Mouse (Mus musculus): ENCODE data around the gene Smg1.

Gene Smg1

GRCm38 (mm10) chr7:118243453-118244385 is at the start of gene Smg1:
Gene Smg1, minus strand, starts transcription at chr7:118243670.
- in situ Hi-C loops (cut with MboI; ENCODE audit: low pct_unique_long_range_greater_than_20kb in 1 of 2, low sequenced_read_pairs in 2 of 2, unreplicated experiment in 1 of 2), result no loop called here

DNA sequence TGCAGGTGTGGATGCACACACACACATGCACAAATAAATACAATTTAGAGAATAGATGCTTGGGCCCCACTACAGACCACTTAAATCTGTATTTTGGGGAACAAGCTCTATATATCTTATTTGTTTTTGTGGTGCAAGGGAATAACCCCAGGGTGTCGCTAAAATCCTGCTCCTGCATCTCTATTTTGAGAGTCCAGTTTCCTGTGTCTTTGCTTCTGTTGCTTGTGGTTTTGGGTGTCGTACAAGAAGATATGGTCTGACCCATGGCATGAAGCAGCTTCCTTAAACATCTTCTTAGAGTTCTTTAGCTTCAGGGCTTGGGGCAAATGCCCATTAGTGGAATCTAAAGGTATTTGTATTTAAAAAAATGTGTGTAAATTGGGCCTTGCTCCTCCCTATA is 39.7 kb upstream of the Smg1 start:
- in situ Hi-C loops (cut with MboI; ENCODE audit: low pct_unique_long_range_greater_than_20kb in 1 of 2, low sequenced_read_pairs in 2 of 2, unreplicated experiment in 1 of 2), result no loop called here

DNA sequence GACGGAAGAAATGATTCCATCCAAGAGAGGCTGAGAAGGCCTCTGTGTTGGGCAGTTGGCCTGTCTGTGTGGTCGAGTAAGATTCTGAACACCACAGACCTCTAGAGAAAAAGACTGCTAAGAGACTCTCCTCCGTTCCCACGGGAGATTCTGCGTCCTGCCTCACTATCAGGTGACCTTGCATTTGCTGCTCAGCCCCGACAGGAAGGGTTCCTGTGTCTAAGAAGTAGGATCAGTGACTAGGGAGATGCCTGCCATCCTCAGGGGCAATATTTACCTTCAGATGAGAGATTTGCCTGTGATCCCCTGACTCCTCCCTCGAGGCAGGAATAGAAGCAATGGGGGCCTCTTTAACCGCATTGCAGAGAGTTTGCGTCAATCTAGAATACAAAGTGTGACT is 39.1 kb upstream of the Smg1 start:
- in situ Hi-C loops (cut with MboI; ENCODE audit: low pct_unique_long_range_greater_than_20kb in 1 of 2, low sequenced_read_pairs in 2 of 2, unreplicated experiment in 1 of 2), result no loop called here

- in situ Hi-C loops (cut with MboI; ENCODE audit: low pct_unique_long_range_greater_than_20kb in 1 of 2, low sequenced_read_pairs in 2 of 2, unreplicated experiment in 1 of 2), result no loop called here
These were observed 36.1 kb upstream of the Smg1 start for GRCm38 (mm10) chr7:118279521-118279920.

DNA sequence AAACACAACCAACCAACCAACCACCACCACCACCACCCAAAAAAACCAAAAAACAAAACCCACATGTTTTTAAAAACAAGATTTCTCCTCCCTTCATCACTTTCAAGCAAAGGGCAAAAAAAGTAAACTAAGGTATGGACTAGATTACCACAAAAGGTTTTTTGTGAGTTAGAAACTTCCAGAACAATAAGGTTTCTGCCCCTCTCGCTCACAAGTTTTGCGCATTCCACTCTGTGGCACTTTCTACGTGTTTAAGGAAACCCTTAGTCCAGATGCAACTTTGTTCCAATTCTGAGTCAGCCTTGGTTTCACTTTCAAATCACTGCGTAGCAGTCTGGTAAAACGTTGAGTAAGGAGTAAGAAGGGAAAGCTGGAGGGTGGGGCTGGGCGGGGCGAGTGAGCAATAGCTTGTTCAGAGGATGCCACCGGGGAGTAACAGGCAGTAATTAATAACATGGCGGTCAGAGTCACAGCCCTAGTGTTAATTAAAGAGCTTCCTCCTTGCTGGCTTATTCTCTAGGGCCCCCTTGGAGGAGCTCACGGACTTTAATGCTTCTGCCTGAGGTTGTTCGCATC is 34.0 kb upstream of the Smg1 start:
- in situ Hi-C loops (cut with MboI; ENCODE audit: low pct_unique_long_range_greater_than_20kb in 1 of 2, low sequenced_read_pairs in 2 of 2, unreplicated experiment in 1 of 2), result no loop called here

GRCm38 (mm10) chr7:118276684-118277334 is 33.3 kb upstream of the Smg1 start:
- in situ Hi-C loops (cut with MboI; ENCODE audit: low pct_unique_long_range_greater_than_20kb in 1 of 2, low sequenced_read_pairs in 2 of 2, unreplicated experiment in 1 of 2), result no loop called here

GRCm38 (mm10) chr7:118275265-118275664 is 31.8 kb upstream of the Smg1 start:
- in situ Hi-C loops (cut with MboI; ENCODE audit: low pct_unique_long_range_greater_than_20kb in 1 of 2, low sequenced_read_pairs in 2 of 2, unreplicated experiment in 1 of 2), result no loop called here

DNA sequence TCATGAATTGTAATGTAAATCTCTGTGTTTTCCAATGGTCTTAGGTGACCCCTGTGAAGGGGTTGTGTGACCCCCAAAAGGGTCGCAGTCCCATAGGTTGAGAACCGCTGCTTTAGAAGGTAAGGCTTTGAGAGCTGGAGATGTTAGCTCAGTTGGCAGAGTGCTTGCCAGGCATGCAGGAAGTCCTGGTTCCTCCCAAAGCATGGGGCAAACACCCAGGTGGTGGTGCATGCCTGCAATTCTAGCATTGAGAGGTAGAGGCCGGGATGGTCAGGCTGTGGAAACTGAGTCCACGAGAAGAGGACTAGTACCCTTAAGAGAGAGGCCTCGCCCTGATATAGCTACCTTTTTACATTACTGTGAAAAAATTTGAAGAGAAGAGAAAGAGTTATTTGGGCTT is 31.4 kb upstream of the Smg1 start:
- in situ Hi-C loops (cut with MboI; ENCODE audit: low pct_unique_long_range_greater_than_20kb in 1 of 2, low sequenced_read_pairs in 2 of 2, unreplicated experiment in 1 of 2), result no loop called here

DNA sequence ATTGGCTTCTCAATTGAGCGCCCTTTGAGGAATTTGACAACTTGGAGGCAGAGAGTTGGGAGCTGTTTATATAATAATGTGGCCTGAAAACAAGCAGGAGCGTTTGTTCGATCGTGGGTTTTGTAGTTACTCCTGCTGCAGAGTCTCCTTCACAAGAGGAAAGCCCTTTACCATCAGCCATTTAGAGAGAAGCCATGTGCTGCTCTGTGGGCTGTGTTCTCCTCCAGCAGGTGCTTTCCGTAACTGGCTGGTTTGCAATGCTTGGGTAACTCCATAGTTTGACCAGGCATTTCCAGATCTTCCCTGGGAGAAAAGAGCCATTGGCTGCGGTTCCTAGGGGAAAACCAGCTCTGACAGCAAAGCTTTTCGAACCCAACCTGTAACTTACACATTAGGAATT is 30.7 kb upstream of the Smg1 start:
- in situ Hi-C loops (cut with MboI; ENCODE audit: low pct_unique_long_range_greater_than_20kb in 1 of 2, low sequenced_read_pairs in 2 of 2, unreplicated experiment in 1 of 2), result no loop called here

- in situ Hi-C loops (cut with MboI; ENCODE audit: low pct_unique_long_range_greater_than_20kb in 1 of 2, low sequenced_read_pairs in 2 of 2, unreplicated experiment in 1 of 2), result no loop called here
These were observed 22.6 kb upstream of the Smg1 start for GRCm38 (mm10) chr7:118266099-118266498.

GRCm38 (mm10) chr7:118263606-118264005 is 20.1 kb upstream of the Smg1 start:
- in situ Hi-C loops (cut with MboI; ENCODE audit: low pct_unique_long_range_greater_than_20kb in 1 of 2, low sequenced_read_pairs in 2 of 2, unreplicated experiment in 1 of 2), result no loop called here

- in situ Hi-C loops (cut with MboI; ENCODE audit: low pct_unique_long_range_greater_than_20kb in 1 of 2, low sequenced_read_pairs in 2 of 2, unreplicated experiment in 1 of 2), result no loop called here
These were observed 18.9 kb upstream of the Smg1 start for GRCm38 (mm10) chr7:118262409-118262808.

DNA sequence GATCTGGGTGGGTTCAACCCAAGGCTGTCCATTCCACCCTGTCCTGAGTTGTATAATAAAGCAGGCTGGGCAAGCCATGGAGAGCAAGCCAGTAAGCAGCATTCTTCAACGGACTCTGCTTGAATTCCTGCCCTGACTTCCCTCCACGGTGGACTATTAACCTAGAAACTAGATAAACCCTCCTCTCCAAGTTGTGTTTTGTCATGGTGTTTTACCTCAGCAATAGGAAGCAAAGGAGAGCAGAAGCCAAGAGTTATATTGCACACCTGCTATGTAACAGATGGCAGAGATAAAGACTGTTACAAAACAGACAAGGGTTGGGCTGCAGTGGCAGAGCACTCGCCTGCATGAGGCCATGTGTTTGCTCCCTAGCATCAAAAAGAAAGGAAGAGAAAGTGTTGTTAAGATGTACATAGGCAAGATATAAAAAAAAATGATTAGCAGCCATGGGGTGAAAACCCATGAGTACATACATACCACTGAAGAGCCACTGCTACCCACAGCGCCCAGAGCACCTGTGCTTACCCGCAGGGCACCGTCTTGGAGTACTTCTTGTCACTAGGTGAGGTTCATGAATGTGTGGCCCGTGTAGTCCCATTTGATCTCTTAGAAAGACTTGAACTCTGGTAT is 16.3 kb upstream of the Smg1 start:
- in situ Hi-C loops (cut with MboI; ENCODE audit: low pct_unique_long_range_greater_than_20kb in 1 of 2, low sequenced_read_pairs in 2 of 2, unreplicated experiment in 1 of 2), result no loop called here

DNA sequence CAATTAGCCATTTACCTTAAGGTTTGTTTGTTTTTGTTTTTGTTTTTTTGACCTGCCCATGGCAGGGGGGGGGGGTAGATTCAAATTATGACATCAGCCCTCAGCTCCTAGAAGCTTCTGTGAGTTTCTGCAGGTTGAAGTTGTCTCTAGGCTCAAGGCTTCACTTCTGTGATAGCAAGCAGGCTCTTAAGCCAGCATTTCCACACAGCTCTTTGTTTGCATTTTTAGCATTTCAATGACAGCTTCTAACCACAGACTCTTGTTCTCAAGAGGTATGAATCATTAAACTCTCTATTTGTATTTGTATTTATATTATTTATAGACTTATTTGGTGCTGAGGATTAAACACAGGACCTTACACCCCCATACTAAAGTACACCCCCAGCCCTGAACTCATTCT is 15.0 kb upstream of the Smg1 start:
- in situ Hi-C loops (cut with MboI; ENCODE audit: low pct_unique_long_range_greater_than_20kb in 1 of 2, low sequenced_read_pairs in 2 of 2, unreplicated experiment in 1 of 2), result no loop called here

- in situ Hi-C loops (cut with MboI; ENCODE audit: low pct_unique_long_range_greater_than_20kb in 1 of 2, low sequenced_read_pairs in 2 of 2, unreplicated experiment in 1 of 2), result no loop called here
These were observed 13.3 kb upstream of the Smg1 start for GRCm38 (mm10) chr7:118256740-118257139.

DNA sequence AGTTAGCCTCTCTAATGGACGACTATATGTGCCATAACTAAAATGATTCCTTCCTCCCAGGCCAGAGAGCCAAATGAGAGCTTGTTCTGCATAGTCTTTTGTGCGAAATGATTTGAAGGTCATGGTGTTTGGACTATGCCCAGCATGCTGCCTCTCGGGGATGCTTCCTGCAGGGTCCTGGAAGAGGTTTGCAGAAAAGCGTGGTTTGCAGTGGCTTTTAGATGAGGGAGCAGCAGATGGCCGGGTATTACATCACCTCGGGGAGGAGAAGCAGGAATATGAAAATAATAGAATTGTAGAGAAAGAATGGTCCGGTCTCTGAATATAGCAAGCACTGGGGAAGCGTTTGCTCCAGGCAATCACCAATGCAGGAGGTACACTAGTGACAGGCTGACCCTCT is 11.0 kb upstream of the Smg1 start:
- in situ Hi-C loops (cut with MboI; ENCODE audit: low pct_unique_long_range_greater_than_20kb in 1 of 2, low sequenced_read_pairs in 2 of 2, unreplicated experiment in 1 of 2), result no loop called here

DNA sequence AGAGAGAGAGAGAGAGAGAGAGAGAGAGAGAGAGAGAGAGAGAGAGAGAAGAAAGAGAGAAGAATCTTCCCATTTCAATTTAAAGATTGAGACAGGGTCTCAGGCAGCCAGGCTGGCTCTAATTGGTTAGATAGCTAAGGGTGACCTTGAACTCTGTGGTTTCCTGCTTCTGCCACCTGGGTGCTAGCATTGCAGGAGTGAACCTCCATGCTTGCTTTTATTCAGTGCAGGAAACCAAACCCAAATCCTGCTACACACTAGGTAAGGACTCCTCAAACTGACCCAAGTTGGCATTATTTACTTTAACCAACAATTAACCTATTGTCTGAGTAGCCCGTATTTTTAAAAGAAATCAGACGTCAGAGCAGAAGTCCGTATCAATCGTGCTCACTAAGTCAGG is 10.5 kb upstream of the Smg1 start:
- in situ Hi-C loops (cut with MboI; ENCODE audit: low pct_unique_long_range_greater_than_20kb in 1 of 2, low sequenced_read_pairs in 2 of 2, unreplicated experiment in 1 of 2), result no loop called here

DNA sequence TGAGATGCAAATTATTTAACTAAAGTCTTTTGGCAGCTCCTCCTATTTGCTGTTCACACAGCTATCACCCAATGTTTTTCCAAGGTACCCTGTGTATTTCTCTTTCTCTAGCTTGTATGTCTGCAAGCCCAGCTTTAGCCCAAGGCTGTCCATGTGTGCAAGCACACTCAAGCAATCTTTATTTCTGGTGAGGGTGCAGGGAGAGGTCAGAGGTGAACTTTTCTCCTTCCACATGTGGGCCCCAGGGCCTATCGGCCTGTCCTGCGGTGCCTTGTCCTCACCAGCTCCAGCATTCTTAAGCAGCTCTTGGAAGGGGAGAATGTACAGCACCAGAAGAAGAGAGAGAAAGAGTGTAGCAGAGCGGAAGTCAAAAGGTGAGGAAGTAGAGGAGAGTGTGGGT is 9.5 kb upstream of the Smg1 start:
- in situ Hi-C loops (cut with MboI; ENCODE audit: low pct_unique_long_range_greater_than_20kb in 1 of 2, low sequenced_read_pairs in 2 of 2, unreplicated experiment in 1 of 2), result no loop called here

DNA sequence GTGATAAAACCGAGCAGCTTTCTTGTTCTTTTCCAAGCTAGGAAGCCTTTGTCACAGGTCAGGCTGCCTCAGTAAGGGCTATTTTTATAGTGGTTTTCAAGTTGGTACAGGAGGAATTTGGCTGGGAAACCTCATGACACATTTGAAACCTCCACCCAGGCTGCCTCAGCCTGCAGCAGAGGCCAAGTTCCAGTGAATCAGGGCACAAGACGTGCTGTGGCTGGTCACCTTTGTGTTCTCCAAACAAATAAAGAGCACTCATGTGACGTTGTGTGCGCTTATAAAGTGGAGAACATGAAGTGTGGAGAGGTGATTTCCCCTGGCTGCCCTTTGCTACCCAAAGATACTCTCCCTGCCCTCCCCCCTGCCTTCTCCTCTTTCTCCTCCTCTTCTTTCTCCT is 8.9 kb upstream of the Smg1 start:
- in situ Hi-C loops (cut with MboI; ENCODE audit: low pct_unique_long_range_greater_than_20kb in 1 of 2, low sequenced_read_pairs in 2 of 2, unreplicated experiment in 1 of 2), result no loop called here

Data from mouse embryonic stem cell (cell line).